Mouse (Mus musculus) embryo, embryonic 11.5 days (tissue): Measurements from ENCODE around the gene Usp53.

ENCODE experiments used
- DNase-seq: peaks from one replicate; pipeline ENCODE4 v3.0.0-alpha.2; 2012; ENCODE audit warnings: low read depth, low spot score

Gene Usp53

DNA sequence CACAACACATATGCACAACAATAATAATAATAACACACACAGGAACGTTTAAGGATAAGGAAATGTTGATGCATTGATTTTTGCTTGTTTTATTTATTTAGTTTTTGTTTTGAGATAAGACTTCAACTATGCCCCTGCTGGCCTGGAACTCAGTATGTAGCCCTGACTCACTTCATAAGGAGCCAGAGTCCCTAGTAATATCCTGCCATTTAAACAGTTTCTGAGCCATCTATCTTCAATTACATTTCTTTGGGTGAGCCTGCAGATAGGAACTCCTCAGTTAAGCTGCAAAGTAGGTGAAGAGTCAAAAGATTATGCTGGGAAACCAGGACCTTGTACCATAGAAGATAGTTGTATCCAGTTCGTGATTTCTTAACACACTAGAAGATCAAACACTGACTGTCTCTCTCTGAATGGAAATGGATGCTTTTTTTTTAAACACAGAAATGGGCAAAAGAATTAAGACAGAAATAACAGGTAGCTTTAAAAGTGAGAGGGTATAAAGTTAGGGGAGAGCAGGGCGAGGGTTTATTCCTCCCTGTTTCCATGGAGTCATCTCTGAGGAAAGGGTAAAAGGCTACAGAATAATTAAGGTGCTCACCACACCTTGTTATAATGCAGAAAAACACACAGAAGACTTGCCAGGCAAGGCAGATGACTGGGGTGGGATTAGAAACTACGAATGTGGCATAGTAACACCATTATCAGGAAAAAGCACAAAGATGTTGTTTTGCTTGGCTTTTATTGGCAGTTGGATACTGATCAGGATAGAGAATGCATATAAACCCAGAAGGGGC, 96.6 kb downstream of the Usp53 start:
- no peak for DNase-seq
